Mouse (Mus musculus) myocyte (in vitro differentiated cells): ENCODE data around the gene Itfg2.

ENCODE experiments used
- CEBPB ChIP-seq: IDR thresholded peaks from 2 replicates; pipeline ENCODE4 v1.6.1; 2011; ENCODE audit warnings: mild to moderate bottlenecking, moderate library complexity; ENCODE audit not compliant: poor library complexity, insufficient read depth, severe bottlenecking
- E2F4 ChIP-seq: IDR thresholded peaks from one replicate; pipeline ENCODE4 v1.6.1; 2011; ENCODE audit warnings: mild to moderate bottlenecking, control low read depth, moderate library complexity; ENCODE audit not compliant: insufficient read depth
- MYOD1 ChIP-seq, 3 experiments: IDR thresholded peaks; one replicate each; pipeline ENCODE4 v1.6.1; 2011; ENCODE audit warnings: control low read depth in 2 of 3, low read depth in 2 of 3, mild to moderate bottlenecking in 2 of 3, moderate library complexity in 1 of 3; ENCODE audit not compliant: insufficient read length in 2 of 3, control insufficient read depth in 1 of 3
- MYOG ChIP-seq, 3 experiments: IDR thresholded peaks; one replicate each; pipeline ENCODE4 v1.6.1; 2011; ENCODE audit warnings: control low read depth in 2 of 3, low read depth in 2 of 3, mild to moderate bottlenecking in 2 of 3; ENCODE audit not compliant: insufficient read length in 2 of 3, control insufficient read depth in 1 of 3, insufficient read depth in 1 of 3
- POLR2A ChIP-seq: IDR thresholded peaks from one replicate; pipeline ENCODE4 v1.6.1; 2011; ENCODE audit warnings: low read depth, mild to moderate bottlenecking, control low read depth, moderate library complexity; ENCODE audit not compliant: insufficient read length
- TCF12 ChIP-seq: IDR thresholded peaks from one replicate; pipeline ENCODE4 v1.6.1; 2011; ENCODE audit warnings: mild to moderate bottlenecking, control low read depth; ENCODE audit not compliant: poor library complexity, insufficient read depth, severe bottlenecking
- USF1 ChIP-seq: IDR thresholded peaks from one replicate; pipeline ENCODE4 v1.6.1; 2011; ENCODE audit warnings: low read depth, mild to moderate bottlenecking, control low read depth, moderate library complexity

GRCm38 (mm10) chr6:128361901-128362300 is 62.8 kb downstream of the Itfg2 start:
- no peak for TF ChIP-seq POLR2A
- no peak for TF ChIP-seq MYOD1 (IDR thresholded peaks at IDR 0.05; ENCODE audit: control insufficient read depth in 1 of 3, insufficient read length in 2 of 3, low read depth in 2 of 3)
- no peak for TF ChIP-seq E2F4
- no peak for TF ChIP-seq MYOG (IDR thresholded peaks at IDR 0.05; ENCODE audit: control insufficient read depth in 1 of 3, insufficient read depth in 1 of 3, insufficient read length in 2 of 3, low read depth in 2 of 3)
- TF ChIP-seq TCF12 = no peak
- no peak for TF ChIP-seq CEBPB
- no peak for TF ChIP-seq USF1
